Mouse (Mus musculus) brain, adult 10 weeks (tissue): ENCODE results near the gene Dcaf7. TPM values are rescaled to one million over a fixed set of nuclear protein-coding genes. Genes with fewer than 3 reads are reported as not detected.

ENCODE experiments used
- polyA plus RNA-seq: library from polyadenylated mRNA; stranded (reverse); fragments of 350-450 nt; fragmentation: Illumina TruSeq; extraction: RNeasy Lipid Tissue Mini Kit (QIAGEN cat#74804); gene quantifications from one replicate; pipeline ENCODE4 v1.2.3, GENCODE M21; 2015; ENCODE audit warnings: low read depth, low replicate concordance

Dcaf7 gene
- 80.7 TPM for polyA plus RNA-seq

GRCm38 (mm10) chr11:106036548-106037417 lies at the start of gene Dcaf7:
Gene Dcaf7 (plus strand): TSS chr11:106036872.

DNA sequence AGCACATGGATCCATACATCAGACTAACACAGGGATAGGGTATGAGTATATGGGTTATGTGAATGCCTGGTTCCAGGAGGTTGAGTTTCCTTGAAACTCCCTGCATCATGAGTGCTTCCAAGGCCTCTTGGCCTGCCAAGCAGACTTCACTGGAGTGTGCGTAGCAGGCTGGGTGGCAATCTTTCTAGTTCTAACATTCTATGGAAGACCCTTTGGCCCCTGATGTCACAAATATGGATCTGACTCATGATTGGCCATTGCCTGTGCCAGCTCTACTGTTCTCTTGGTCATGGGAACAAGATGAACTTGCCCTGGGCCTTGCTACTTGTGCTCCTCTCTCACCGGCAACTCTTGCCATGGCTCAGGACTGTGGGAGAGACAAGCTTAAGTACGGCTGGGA lies 42.3 kb upstream of the Dcaf7 start, which contains the start of gene Ace3:
Gene Ace3 (plus strand): TSS at position 301 of the 400 bp plus-strand sequence.

DNA sequence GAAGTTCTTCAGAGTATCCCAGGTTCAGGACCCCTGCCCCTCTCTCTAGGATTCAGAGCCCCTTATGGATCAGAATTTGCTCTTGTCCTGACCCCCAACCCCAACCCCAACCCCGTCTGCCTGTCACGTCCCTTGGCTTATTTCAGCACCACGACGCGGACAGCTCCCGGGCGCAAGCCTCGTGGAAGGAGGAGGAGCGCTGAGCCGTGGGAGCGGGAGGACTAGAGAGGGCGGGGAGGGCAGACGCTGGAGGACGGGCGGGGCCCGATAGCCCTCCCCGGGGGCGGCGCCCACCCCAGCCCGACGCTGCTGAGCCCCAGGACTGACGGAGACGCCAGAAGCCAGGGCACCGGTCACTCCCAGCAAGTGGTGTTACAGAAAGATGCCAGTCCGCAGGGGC lies 28.9 kb upstream of the Dcaf7 start, which contains the start of gene Kcnh6:
Gene Kcnh6 (plus strand): TSS at position 304 of the 400 bp plus-strand sequence.

DNA sequence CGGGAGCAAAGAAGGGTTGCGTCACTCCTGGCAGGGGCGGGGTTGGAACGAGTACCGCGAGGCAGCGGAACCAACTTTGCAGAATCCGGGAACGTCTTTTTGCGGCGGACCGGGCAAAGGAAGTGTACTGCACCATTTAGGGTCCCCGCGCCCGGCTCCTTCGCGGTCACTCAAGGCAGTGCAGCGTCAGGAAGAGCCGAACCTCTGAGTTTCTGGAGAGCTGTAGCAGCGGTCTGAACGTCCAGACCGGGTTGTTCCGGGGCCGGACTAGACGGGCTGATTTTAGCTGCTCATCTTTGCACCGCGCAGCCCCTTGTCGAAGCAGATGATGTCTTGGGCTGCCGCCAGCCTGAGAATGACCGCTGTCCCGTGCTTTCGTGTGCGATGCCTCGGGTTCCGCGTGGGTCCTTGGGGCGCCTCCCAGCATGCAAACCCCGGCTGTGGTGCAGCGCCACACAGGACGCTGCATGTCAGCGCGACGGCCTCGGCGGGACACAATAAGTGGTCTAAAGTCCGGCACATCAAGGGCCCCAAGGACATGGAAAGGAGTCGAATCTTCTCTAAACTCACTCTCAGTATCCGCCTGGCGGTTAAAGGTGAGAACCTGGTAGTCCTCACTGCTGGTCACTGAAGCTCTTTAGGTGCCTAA lies 29.4 kb downstream of the Dcaf7 start, which contains the start of gene Taco1:
Gene Taco1 (plus strand): TSS at position 139 of the 649 bp plus-strand sequence.

DNA sequence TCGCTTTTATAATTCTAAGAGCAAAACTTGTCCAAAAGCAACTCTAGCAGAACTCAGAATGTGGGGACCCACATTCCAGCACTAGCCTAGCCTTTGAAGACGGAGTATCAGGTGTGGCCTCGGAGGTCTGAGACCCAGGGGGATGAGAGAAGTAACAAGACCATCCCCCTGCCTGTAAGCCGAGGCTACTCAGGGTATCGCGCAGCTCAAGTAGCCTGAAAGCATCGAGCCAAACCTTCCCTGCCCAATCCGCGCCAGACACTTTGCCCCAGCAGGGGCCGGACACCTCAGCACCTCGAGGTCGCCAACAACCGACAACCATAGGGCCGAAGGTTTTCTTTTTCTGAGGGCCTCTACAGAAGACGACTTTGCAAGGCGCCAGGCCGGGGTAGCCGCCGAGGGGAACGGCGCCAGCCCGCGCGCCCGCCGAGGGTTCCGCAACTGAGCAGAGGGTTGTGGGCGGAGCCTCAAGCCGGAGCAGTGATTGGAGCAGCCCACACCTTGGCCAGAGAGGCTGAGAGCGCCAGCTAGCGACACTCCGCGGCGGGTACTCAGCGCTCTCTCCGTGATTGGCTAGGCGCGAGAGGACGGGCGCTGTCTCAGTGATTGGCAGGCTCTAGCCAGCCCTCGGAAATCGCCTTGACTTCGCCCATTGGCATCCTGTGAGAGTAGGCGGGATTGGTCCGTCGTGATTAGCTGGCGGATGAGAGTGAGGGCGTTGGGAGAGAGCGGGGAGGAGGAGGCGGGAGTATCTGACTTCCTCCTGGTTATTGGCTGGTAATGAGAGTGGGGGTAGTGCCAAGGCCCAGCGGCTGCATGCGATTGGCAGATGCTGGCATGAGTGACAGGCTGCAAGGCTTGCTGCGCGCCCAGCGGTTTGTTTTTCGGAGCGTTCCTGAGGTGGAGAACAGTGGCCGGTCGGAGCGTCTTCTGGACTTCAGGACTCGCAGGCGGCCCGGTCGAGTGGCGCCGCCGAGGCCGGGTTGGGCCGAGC lies 47.3 kb downstream of the Dcaf7 start, which contains the start of gene Map3k3:
Gene Map3k3 (plus strand): TSS at position 906 of the 994 bp plus-strand sequence.

Other genes starting within 250 kb of the Dcaf7 start
- 60.4 TPM for gene Cyb561, start 83.5 kb upstream of the Dcaf7 start, polyA plus RNA-seq
- gene Ace, start 68.9 kb upstream of the Dcaf7 start, polyA plus RNA-seq: 11.6 TPM
- gene Ace3, start 42.2 kb upstream of the Dcaf7 start, polyA plus RNA-seq: not detected
- 1.1 TPM for gene Kcnh6, start 28.7 kb upstream of the Dcaf7 start, polyA plus RNA-seq
- gene Taco1, start 29.2 kb downstream of the Dcaf7 start, polyA plus RNA-seq: 20.1 TPM
- 21.4 TPM for gene Map3k3, start 47.7 kb downstream of the Dcaf7 start, polyA plus RNA-seq
- not detected for gene Gm10840, start 124.0 kb downstream of the Dcaf7 start, polyA plus RNA-seq
- gene Limd2, start 124.0 kb downstream of the Dcaf7 start, polyA plus RNA-seq: 78.9 TPM
- gene Strada, start 165.3 kb downstream of the Dcaf7 start, polyA plus RNA-seq: 23.9 TPM
- gene Ccdc47, start 179.5 kb downstream of the Dcaf7 start, polyA plus RNA-seq: 100 TPM
- 46.6 TPM for gene Ddx42, start 180.1 kb downstream of the Dcaf7 start, polyA plus RNA-seq
- gene Ftsj3, start 219.2 kb downstream of the Dcaf7 start, polyA plus RNA-seq: 22.7 TPM
- 331 TPM for gene Psmc5, start 219.3 kb downstream of the Dcaf7 start, polyA plus RNA-seq
- gene Smarcd2, start 236.1 kb downstream of the Dcaf7 start, polyA plus RNA-seq: 13.9 TPM
- gene Tcam1, start 239.8 kb downstream of the Dcaf7 start, polyA plus RNA-seq: not detected